Mouse (Mus musculus) cerebellum, postnatal 25 days (tissue): ENCODE measurements around the gene Slc10a7.
"Not testable (repeated sequence)": the region's sequence is repeated elsewhere in the genome, so short reads cannot be mapped to it uniquely, and the experiment has no call there.

Source experiments
- DNase-seq, 2 experiments: peaks; one replicate each; pipeline ENCODE4 v3.0.0; 2021; ENCODE audit warnings: mixed read lengths in 2 of 2

Gene Slc10a7

GRCm38 (mm10) chr8:78509273-78510031, at the start of gene Slc10a7:
Gene Slc10a7 (plus strand): TSS chr8:78509346.
- DNase-seq, result peak; percentile 90 to 92

GRCm38 (mm10) chr8:78463941-78464340, 45.2 kb upstream of the Slc10a7 start:
- no peak for DNase-seq

GRCm38 (mm10) chr8:78467889-78468288, 41.3 kb upstream of the Slc10a7 start:
- DNase-seq, result no peak

- no peak for DNase-seq
These were observed 31.9 kb upstream of the Slc10a7 start for GRCm38 (mm10) chr8:78477051-78477829.

- no peak for DNase-seq
These were observed 19.4 kb upstream of the Slc10a7 start for GRCm38 (mm10) chr8:78489733-78490132.

GRCm38 (mm10) chr8:78493031-78493430, 16.1 kb upstream of the Slc10a7 start:
- no peak for DNase-seq

GRCm38 (mm10) chr8:78496273-78496672, 12.9 kb upstream of the Slc10a7 start:
- not testable (repeated sequence) for DNase-seq

GRCm38 (mm10) chr8:78502706-78503105, 6.4 kb upstream of the Slc10a7 start:
- DNase-seq, result no peak

- DNase-seq, result peak in 1 of 2 experiments; percentile 69
These were observed 997 bp upstream of the Slc10a7 start for GRCm38 (mm10) chr8:78507979-78508718.

GRCm38 (mm10) chr8:78508719-78509272, 350 bp upstream of the Slc10a7 start, which contains the start of gene Rbmxl1:
Gene Rbmxl1 (minus strand): TSS chr8:78508898.
- peak; percentile 93 to 98 for DNase-seq

- peak in 1 of 2 experiments; percentile 10 for DNase-seq
These were observed 948 bp downstream of the Slc10a7 start for GRCm38 (mm10) chr8:78510094-78510493.

- DNase-seq, result no peak
These were observed 1.8 kb downstream of the Slc10a7 start for GRCm38 (mm10) chr8:78510926-78511325.

- DNase-seq, result no peak
These were observed 4.0 kb downstream of the Slc10a7 start for GRCm38 (mm10) chr8:78513106-78513505.

- no peak for DNase-seq
These were observed 5.6 kb downstream of the Slc10a7 start for GRCm38 (mm10) chr8:78514706-78515105.

- DNase-seq, result no peak
These were observed 6.0 kb downstream of the Slc10a7 start for GRCm38 (mm10) chr8:78515132-78515531.

- DNase-seq, result no peak
These were observed 24.8 kb downstream of the Slc10a7 start for GRCm38 (mm10) chr8:78533981-78534380.

GRCm38 (mm10) chr8:78536716-78537115, 27.6 kb downstream of the Slc10a7 start:
- no peak for DNase-seq

- DNase-seq, result no peak
These were observed 28.6 kb downstream of the Slc10a7 start for GRCm38 (mm10) chr8:78537795-78538194.

GRCm38 (mm10) chr8:78542670-78543069, 33.5 kb downstream of the Slc10a7 start:
- not testable (repeated sequence) for DNase-seq

GRCm38 (mm10) chr8:78543621-78544020, 34.5 kb downstream of the Slc10a7 start:
- no peak for DNase-seq

GRCm38 (mm10) chr8:78544545-78544944, 35.4 kb downstream of the Slc10a7 start:
- DNase-seq, result no peak

- not testable (repeated sequence) for DNase-seq
These were observed 36.1 kb downstream of the Slc10a7 start for GRCm38 (mm10) chr8:78545153-78545817.
